Mouse (Mus musculus): ENCODE data around the gene Wdr13.

- TF ChIP-seq CTCF (IDR thresholded peaks at IDR 0.05; ENCODE audit: extremely low read depth, insufficient read depth, low read length) (no peak), POLR2A (IDR thresholded peaks at IDR 0.05; ENCODE audit: extremely low read depth, insufficient read depth, low read length) (no peak)
Observed at GRCm38 (mm10) chrX:8123821-8124470, 8.7 kb downstream of the Wdr13 start.
